Mouse (Mus musculus) right cerebral cortex, postnatal 4 days (tissue): ENCODE measurements around the gene Smpd3.

ENCODE experiments used
- DNase-seq: peaks from one replicate; pipeline ENCODE4 v3.0.0-alpha.2; 2022

Smpd3 gene

GRCm38 (mm10) chr8:106213959-106214358 is 123.8 kb downstream of the Smpd3 start:
- no peak for DNase-seq

GRCm38 (mm10) chr8:106211421-106211820 is 126.4 kb downstream of the Smpd3 start:
- no peak for DNase-seq

GRCm38 (mm10) chr8:106210821-106211345 is 126.9 kb downstream of the Smpd3 start, which contains the start of the genes Slc7a6os and Prmt7:
Gene Slc7a6os (minus strand): TSS chr8:106210935.
Gene Prmt7 (plus strand): TSS chr8:106210936.
- DNase-seq = peak; percentile 95

GRCm38 (mm10) chr8:106210035-106210731 is 127.6 kb downstream of the Smpd3 start:
- DNase-seq = no peak
